In genomic region chr4:100034971-100035370, GRCm38 (mm10) we compare ENCODE assay signal across 17 mouse cellular contexts.
"Had no signal": no experiment of that assay in that cellular context is flagged by ENCODE, and none has a peak within 500 bp of the region (broad histone marks: within the 10 kb centered on the region; RNA-seq: fewer than 3 reads in every experiment).

No protein-coding gene starts in this region.

- H3K27ac ChIP-seq: neural tube, embryonic 12.5 days; neural tube, embryonic 13.5 days; neural tube, embryonic 15.5 days; stomach, embryonic 15.5 days; stomach, postnatal 0 days had no signal

- DNase-seq: retina, postnatal 1 day; right cerebral cortex, adult 18-20 months; right cerebral cortex, postnatal 14 days; right cerebral cortex, postnatal 25 days; right cerebral cortex, postnatal 4 days; spleen, adult 18-20 months; thymus, adult 18-20 months; thymus, adult 2 months; thymus, postnatal 14 days; thymus, postnatal 25 days; thymus, postnatal 36 days; thymus, postnatal 4 days had no signal

- H3K4me3 ChIP-seq: neural tube, embryonic 12.5 days; neural tube, embryonic 13.5 days; neural tube, embryonic 15.5 days; stomach, embryonic 15.5 days had no signal
